Mouse (Mus musculus) large intestine, adult 2 months (tissue): ENCODE measurements around the gene Nr2c2ap. TPM values are rescaled to one million over a fixed set of nuclear protein-coding genes. Genes with fewer than 3 reads are reported as not detected.

Source experiments
- polyA plus RNA-seq: library from polyadenylated mRNA; depleted of rRNA; stranded (reverse); fragments of >200 nt; gene quantifications from 2 replicates; pipeline ENCODE4 v1.2.3, GENCODE M21; 2012; rRNA removed

Gene Nr2c2ap
- polyA plus RNA-seq, 1 experiment = 25.3 TPM

Other genes starting within 250 kb of the Nr2c2ap start
- gene Cilp2, start 243.6 kb upstream of the Nr2c2ap start, polyA plus RNA-seq = 0.03 and 0.07 TPM in 2 replicates
- gene Tssk6, start 229.1 kb upstream of the Nr2c2ap start, polyA plus RNA-seq = 0.64 and 0.66 TPM in 2 replicates
- 111 and 119 TPM in 2 replicates for gene Ndufa13, start 228.8 kb upstream of the Nr2c2ap start, polyA plus RNA-seq
- gene Yjefn3, start 228.6 kb upstream of the Nr2c2ap start, polyA plus RNA-seq = 1.1 and 1.8 TPM in 2 replicates
- 45.2 and 73.1 TPM in 2 replicates for gene Gatad2a, start 134.9 kb upstream of the Nr2c2ap start, polyA plus RNA-seq
- 52.0 and 84.9 TPM in 2 replicates for gene Mau2, start 88.6 kb upstream of the Nr2c2ap start, polyA plus RNA-seq
- gene Sugp1, start 88.5 kb upstream of the Nr2c2ap start, polyA plus RNA-seq = 10.8 and 11.1 TPM in 2 replicates
- 458 and 745 TPM in 2 replicates for gene Tm6sf2, start 58.4 kb upstream of the Nr2c2ap start, polyA plus RNA-seq
- 0.42 and 0.70 TPM in 2 replicates for gene Hapln4, start 47.9 kb upstream of the Nr2c2ap start, polyA plus RNA-seq
- 0.06 and 0.10 TPM in 2 replicates for gene Ncan, start 10.5 kb upstream of the Nr2c2ap start, polyA plus RNA-seq
- gene Rfxank, start 7.8 kb downstream of the Nr2c2ap start, polyA plus RNA-seq = 22.5 and 32.6 TPM in 2 replicates
- 69.2 and 73.2 TPM in 2 replicates for gene Borcs8, start 8.2 kb downstream of the Nr2c2ap start, polyA plus RNA-seq
- 3.0 and 4.9 TPM in 2 replicates for gene Mef2b, start 8.4 kb downstream of the Nr2c2ap start, polyA plus RNA-seq
- gene Tmem161a, start 41.0 kb downstream of the Nr2c2ap start, polyA plus RNA-seq = 52.9 and 69.2 TPM in 2 replicates
- gene Slc25a42, start 81.0 kb downstream of the Nr2c2ap start, polyA plus RNA-seq = 15.5 and 23.1 TPM in 2 replicates
- gene Sugp2, start 102.9 kb downstream of the Nr2c2ap start, polyA plus RNA-seq = 20.2 and 28.8 TPM in 2 replicates
- gene Armc6, start 103.1 kb downstream of the Nr2c2ap start, polyA plus RNA-seq = 13.6 and 15.2 TPM in 2 replicates
- 5.8 and 6.7 TPM in 2 replicates for gene Homer3, start 151.5 kb downstream of the Nr2c2ap start, polyA plus RNA-seq
- 40.9 and 57.8 TPM in 2 replicates for gene Ddx49, start 171.2 kb downstream of the Nr2c2ap start, polyA plus RNA-seq
- gene Cope, start 171.2 kb downstream of the Nr2c2ap start, polyA plus RNA-seq = 438 and 500 TPM in 2 replicates
- 0.36 and 0.64 TPM in 2 replicates for gene Cers1, start 184.4 kb downstream of the Nr2c2ap start, polyA plus RNA-seq
- gene Gdf1, start 198.5 kb downstream of the Nr2c2ap start, polyA plus RNA-seq = 0.14 and 0.26 TPM in 2 replicates
- gene Upf1, start 221.9 kb downstream of the Nr2c2ap start, polyA plus RNA-seq = 24.5 and 35.3 TPM in 2 replicates
- 0.15 and 0.25 TPM in 2 replicates for gene Comp, start 242.2 kb downstream of the Nr2c2ap start, polyA plus RNA-seq